Mouse (Mus musculus): ENCODE results near the gene Ogfod3.
A peak's percentile ranks its signal among the peaks of the same experiment; 100 is the strongest.

Ogfod3 gene

DNA sequence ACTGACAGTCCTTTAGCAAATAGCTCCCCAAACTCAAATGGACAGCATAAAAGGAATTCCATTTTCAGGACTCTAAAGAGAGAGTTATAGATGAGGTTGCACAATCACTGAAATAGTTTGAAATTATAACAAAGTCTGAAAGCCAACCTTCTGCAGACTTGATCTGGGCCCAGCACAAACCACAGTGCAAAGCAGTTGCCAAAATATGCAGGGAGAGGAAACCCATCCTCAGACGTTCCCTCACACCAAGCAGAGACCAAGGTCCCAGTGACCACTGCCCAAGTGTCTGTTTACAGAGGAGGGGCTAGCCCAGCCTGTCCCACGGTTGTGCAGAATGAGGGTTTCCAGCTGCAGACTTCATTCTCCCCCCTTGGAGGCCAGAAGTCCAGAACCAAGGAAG is 5.9 kb downstream of the Ogfod3 start:
- DNase-seq (ENCODE audit: low spot score) = no peak

DNA sequence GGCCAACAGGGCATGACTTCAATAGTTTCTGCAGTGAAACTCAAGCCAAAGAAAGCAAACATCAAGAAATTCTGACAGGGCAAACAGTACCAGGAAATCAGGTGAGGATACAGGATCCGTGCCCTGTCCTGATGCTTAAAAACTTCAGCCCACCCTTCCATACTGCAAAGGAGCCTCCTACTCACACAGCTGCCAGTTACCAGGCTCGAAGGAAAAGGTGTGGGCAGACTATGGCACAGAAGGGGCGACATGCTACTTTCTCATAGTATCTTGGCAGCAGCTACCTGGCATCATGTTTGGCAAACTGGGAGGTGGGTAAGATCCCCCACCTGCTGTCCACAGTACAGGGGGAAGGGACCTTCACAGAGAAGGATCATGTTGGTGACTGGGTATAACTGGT is 11.1 kb downstream of the Ogfod3 start:
- DNase-seq (ENCODE audit: low spot score) = no peak

DNA sequence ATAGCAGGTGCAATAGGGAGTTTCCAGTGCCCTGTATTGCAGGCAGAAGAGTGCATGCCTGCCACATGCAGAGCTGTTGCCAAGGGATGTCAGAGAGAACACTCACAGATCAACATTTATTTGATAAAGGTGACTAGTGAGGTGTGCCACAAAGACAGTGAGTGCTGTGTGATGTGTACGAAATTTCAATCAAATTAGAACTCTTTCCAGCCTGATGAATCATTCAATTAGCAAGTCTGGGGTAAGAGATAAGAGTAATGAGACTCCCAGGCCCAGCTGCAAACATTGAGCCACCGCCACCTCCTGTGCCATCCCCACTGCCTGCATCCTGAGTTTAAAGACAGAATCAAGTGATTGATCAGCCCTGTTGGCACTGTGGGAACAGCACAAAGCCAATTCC is 11.8 kb downstream of the Ogfod3 start:
- no peak for DNase-seq (ENCODE audit: low spot score)

DNA sequence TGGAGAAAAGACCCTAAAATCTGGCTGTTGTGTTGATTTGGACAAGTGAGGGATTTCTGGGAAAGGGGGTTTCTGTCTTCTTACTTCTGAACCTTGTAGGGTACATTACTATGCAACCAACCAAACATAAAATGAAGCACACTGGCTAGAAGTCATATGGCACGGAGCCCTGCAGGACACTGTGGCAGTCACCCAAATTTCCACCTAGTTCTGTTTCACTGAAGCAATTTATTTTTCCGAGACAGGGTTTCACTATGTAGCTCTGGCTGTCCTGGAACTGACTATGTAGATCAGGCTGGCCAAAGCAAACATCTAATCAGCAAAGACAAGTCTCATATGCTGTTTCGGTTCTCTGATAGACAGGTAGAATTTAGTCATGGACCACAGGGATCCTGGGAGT is 14.8 kb downstream of the Ogfod3 start:
- no peak for DNase-seq (ENCODE audit: low spot score)

DNA sequence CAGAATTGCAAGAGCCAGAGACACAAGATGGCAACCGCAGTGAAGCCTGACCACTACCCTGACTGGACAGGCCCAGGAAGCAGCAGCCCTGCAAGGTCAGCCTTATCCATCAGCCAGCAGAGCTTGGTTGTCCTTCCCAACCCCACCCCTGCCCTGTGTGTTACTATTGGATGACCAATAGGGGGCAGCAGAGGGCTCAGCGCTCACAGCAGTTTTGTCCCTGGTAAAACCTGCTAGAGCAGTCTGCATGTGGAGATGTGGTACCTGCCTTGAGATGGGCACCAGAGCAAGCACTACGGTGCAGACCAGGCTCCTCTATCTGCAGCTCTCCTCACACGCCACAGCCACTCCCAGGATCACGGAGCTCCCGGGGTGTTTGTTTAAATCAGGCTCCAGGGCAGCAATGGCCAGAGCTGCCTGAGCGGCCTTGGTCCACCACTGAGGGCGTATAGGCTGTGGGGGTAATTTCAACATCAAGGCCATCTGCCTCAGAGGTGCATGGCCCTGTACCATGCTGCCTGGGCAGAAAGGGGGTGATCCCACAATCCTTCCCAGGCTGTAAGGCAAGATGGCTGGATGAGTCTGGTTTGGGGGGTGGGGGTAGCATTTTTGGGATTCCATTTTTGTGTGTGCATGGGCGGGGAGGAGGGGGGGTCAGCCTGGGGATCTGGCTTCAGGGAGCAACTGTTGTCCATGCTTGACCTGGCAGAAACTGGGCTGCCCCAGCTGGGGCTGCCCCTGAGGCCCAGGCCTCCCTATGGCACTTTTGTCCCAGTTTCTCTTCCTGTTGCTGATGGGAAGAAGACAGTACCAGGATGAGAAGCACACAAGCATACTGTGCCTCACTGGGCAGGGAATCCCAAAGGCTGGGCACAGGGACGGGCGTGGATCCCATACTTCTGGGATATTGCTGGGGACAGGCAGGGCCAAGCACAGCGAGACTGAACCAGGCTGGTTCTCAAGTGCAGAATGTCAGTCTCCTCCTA is 27.9 kb downstream of the Ogfod3 start:
- peak; percentile 64 for DNase-seq (ENCODE audit: low spot score)

DNA sequence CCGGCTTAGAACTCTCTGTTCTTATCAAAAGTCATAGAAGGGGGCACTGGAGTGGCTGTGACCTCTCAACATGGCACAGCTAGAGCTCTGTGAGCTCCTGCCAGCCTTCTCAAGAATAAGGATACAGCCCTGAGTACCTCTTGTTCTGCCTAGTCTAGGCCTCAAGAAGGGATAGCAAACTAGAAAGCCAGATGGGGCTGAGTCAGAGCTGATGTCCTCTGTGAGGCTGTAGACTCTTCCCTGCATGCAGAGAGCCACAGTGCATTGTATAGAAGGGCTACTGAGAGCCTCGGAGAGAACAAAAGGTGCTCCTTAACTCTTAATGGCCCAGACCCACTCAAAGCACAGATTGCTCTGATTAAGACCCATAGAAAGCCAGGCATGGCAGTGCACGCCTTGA is 30.3 kb downstream of the Ogfod3 start:
- no peak for DNase-seq (ENCODE audit: low spot score)

DNA sequence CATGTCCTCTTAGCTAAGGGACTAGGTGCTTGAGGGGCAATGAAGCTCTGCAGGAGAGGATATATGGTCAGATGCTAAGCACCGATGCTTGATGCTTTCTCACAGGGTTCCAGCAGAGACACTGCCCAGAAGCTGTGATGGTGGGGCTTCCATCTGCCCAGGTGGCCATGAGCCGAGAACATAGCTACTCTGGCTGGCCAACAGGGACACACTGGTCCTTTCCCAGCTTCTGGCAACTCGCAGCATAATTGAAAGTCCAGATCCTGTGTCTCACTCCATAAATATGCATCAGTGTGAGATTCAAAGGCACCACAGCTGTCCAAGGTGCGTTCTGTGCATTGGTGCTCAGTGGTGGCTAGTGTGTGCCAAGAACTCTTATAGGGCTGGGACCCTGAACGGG is 31.3 kb downstream of the Ogfod3 start:
- no peak for DNase-seq (ENCODE audit: low spot score)

DNA sequence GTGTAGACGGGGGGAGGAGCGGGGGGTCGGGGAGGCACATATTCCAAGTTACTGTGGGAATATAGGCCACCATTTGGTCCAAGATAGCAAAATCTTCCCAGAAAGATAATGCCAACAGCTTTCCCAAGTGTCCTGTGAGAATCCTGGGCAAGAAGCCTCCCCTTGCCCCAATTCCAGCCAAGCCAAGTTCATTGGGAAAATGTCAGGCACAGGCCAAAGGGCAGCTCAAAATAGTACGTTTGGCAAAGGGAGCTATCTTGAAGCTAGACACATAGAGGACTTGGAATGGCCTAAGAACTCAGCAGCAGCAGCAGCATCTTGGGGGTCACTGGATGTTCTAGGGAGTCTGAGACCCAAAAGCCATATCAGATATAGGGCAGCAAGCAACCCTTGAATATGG is 40.8 kb downstream of the Ogfod3 start:
- DNase-seq (ENCODE audit: low spot score) = no peak

DNA sequence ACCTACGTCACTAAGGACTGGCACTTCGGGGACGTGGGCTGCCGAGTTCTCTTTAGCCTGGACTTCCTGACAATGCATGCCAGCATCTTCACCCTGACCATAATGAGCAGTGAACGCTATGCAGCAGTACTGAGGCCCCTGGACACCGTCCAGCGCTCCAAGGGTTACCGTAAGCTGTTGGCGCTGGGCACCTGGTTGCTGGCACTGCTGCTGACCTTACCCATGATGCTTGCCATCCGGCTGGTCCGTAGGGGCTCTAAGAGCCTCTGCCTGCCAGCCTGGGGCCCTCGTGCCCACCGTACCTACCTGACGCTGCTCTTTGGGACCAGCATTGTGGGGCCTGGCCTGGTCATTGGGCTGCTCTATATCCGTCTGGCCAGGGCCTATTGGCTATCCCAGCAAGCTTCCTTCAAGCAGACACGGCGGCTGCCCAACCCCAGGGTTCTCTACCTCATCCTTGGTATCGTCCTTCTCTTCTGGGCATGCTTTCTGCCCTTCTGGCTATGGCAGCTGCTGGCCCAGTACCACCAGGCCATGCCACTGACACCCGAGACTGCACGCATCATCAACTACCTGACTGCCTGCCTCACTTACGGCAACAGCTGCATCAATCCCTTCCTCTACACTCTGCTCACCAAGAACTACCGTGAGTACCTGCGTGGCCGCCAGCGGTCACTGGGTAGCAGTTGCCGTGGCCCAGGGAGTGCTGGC is 43.7 kb downstream of the Ogfod3 start:
- no peak for DNase-seq (ENCODE audit: low spot score)

DNA sequence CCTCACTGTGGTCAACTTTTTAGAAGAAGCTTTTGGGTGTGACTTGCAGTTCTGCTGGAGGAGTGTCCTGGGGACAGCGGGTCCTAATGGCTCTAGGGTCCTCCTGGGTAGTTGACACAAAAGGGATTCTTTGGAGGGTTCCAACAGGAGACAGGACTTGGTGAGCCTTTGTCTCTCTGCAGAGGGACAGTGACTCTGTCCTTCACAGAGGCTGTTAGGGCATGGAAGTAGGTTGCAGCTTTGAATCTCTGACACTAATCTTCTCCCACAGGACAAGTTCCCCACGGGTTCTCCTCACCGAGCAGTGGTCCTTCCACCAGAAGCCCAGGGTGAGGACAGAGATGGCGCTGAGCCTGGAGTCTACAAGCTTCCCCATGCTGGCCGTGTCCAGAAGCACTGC is 44.5 kb downstream of the Ogfod3 start, which contains the start of gene Uts2r:
TSS of gene Uts2r (plus strand) at position 301 of the 400 bp plus-strand sequence.
- DNase-seq (ENCODE audit: low spot score) = no peak

DNA sequence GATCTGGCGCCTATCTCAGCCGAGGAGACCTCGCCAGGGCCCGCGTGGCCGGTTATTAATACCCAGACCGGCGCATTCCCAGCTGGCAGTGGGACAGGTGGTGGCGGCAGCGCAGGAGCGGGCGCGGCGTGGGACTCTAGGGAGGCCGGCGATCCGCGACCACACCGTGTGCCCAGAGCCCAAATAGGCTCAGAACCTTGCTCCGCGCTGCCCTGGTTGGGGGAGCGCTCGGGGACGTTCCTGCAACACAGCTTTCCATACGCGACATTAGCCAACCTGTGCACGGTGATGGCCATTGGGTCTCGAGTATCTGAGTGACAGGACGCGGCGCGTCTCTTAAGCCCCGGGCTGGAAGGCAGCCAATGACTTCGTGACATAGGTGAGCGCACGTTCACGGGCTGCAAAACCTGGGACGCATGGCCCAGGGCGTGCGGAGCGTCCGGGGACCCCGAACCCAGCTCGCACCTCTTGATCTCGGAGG is 48.1 kb downstream of the Ogfod3 start:
- DNase-seq (ENCODE audit: low spot score) = no peak

DNA sequence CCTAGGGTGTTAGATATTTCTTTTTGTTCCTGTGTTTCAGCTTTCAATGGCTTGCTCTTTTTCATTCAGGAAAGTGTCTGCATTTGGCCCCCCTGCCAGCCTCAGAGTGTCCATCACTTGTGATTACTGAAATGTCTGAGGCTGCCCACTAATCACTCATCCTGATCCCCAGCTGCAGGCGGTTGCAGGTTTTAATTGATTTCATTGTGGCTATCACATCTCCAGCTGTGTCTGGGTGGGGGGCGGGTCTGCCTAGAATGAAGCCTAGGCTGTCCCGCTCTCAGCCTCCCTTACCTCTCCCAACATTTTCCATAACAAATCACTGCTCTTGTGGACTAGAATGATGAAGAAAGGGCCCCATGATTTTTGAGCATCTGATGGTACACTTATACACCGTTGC is 50.3 kb downstream of the Ogfod3 start:
- DNase-seq (ENCODE audit: low spot score) = no peak

DNA sequence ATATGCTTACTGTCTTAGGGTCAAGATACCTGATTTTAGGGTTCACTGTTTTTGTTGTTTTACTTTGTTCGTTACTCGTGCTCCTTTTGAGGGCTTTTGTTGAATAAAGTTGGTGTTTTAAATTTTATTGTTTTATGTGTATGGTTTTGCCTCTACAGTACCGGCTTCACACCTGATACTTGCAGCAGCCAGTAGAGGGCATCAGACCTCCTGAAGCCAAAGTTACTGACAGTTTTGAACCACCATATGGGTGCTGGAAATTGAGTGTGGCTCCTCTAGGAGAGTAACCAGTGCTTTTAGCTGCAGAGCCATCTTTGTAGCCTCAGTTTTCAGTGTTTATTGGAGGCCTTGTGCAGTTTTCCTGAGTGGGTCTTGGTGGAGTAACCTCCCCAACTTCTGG is 56.3 kb downstream of the Ogfod3 start:
- no peak for DNase-seq (ENCODE audit: low spot score)

DNA sequence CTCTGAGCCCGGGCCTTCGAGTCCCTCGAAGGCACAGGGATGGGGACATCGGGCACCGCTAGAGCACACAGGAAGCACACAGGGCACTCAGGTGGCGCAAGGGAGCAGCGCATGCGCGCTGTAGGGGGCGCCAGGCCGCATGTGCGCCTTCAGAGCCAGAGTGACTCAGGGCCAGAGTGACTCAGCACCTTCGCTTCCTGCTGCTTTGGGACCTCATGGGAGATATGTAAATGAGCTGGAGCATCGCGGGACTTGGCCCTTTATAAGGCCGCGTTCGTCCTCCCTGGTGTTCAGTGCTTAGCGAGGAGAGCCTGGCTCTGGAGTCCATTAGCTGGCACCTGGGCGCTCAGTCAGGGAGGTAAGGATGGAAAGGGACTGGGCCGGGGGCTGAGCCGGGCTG is 58.6 kb downstream of the Ogfod3 start, which contains the start of gene Tex19.1:
TSS of gene Tex19.1 (plus strand) at position 279 of the 400 bp plus-strand sequence.
- no peak for DNase-seq (ENCODE audit: low spot score)

DNA sequence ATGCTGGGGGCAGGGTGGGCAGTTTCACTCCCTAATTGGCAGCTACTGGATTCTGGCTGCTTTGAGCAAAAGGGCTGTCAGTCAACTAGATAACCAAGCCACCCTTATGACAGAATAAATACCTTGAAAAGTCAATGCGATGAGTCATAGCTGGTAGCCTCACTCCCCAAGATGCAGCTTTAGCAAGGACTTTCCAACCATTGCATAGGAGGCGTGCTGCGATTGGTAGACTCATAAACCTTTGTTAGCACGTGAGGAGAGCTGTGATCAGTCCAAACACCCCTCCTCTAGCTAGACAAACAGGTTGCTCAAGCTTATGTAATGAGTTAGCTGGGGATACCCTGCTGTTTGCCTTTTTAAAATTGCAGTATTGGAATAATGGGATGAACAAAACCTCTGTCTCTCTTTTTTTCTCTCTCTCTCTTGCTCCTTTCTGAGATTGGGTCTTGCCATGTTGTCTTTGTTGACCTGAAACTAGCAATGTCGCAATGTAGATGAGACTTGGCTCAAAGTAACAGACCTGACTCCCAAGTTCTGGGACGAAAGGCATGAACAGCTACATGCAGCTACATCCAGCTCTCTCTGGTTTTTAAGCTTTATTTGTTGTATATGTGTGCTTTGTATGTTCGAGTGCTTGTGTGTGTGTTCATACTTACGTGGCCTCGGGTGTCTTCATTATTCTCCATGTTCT is 61.0 kb downstream of the Ogfod3 start:
- DNase-seq (ENCODE audit: low spot score) = peak; percentile 13

DNA sequence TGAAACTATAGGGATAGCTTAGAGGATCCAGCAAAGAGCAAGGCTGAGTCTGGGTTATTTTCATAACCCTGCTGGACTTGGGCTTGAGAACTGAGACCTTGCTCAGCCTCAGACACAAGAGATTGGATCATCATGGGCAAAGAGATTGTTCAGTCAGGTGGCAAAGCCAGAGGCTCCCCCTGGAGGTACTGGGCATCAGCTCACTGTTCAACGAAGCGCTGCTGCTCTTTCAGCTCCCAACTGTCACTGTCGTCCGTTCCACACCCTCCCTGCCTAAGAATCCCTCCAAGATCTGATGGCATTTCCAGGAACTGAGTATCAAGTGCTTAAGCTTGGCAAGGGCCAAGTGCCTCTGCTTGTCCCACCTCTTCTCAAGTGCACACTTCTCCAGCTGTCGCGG is 65.8 kb downstream of the Ogfod3 start:
- no peak for DNase-seq (ENCODE audit: low spot score)

DNA sequence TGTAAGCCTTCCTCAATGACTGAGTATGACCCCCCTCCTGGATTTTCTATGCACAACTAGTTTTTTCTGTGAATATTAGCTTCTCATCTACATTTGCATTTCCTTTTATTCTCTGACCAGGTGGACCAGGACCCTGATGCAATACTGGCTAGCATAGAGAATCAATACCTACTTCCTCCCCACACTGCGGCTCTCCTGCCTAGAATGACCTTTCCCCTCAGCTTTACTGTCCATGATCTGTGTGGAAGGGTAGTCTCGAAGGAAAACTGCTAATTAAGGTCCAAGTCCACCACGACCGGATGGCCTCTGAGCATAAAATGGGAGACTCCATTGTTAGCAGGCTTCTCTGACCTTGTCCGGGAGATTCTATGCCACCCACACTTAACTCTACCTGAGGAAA is 66.8 kb downstream of the Ogfod3 start:
- no peak for DNase-seq (ENCODE audit: low spot score)

DNA sequence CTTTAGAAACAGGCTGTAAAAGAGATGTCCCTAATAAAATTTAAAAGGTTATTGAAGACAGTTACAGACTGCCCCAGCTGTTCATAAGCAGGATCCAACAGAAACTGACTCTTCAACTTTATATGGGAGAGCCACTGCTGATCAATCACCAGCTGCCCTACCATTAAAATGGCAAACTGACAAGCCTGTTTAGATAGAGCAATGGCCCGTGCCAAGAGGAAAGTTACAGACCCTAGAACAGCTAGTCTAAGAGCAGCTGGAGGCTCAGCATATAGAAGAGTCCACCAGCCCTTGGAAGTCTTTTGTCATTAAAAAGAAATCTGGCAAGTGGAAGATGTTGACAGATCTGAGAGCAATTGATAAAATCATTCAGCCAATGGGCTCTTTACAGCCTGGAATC is 69.9 kb downstream of the Ogfod3 start:
- no peak for DNase-seq (ENCODE audit: low spot score)

DNA sequence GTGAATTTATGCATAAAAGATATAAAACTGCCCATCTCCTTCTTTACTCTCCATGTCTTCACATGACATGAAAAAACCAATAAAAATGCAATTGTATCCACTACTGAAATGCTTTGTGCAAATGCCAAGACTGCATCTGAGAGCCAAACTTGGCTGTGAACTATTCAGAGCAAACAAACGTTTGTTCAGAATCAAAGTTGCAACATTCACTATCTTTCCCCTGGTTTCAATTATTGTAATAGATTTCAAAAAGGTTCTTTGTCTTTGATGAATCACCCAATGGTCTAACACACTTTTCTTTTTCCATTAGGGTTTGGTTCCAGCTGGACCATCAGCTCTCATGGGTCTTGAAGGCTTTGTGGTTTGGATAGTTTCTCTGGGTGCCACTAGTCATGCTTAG is 74.9 kb downstream of the Ogfod3 start:
- no peak for DNase-seq (ENCODE audit: low spot score)

Measured in lung, postnatal 25 days (tissue).